Mouse (Mus musculus): Measurements from ENCODE around the gene Rdh14.

Gene Rdh14

DNA sequence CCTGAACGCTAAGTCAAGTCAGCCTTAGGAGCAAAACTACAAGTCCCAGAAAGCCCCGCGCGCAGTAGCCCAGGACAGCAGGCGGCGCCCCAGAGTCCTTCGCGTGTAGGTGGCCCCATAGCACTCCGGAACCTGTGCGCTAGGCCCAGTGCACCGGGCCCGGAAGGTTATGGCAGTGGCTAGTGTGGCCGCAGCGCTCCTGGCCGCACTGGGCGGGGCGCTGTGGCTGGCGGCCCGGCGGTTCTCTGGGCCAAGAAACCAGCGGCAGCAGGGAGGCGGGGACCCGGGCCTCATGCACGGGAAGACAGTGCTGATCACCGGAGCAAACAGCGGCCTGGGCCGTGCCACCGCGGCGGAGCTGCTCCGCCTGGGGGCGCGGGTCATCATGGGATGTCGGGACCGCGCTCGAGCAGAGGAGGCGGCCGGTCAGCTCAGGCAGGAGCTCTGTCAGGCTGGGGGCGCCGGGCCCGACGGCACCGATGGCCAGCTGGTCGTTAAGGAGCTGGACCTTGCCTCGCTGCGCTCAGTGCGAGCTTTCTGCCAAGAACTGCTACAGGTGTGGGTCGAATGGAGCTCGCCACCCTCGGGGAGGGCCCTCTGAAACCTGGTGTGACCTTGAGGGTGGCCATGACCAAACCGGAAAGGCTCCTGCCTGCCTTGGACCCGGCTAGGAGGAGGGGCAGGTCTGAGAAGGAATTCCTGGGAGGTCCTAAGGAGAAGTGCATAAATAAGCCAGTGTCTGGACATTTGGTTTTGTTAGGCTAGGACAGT lies at the start of gene Rdh14:
Rdh14 (plus strand) TSS at position 102 of the 771 bp plus-strand sequence.
- in situ Hi-C loops (cut with MboI, MseI) = no loop called here

DNA sequence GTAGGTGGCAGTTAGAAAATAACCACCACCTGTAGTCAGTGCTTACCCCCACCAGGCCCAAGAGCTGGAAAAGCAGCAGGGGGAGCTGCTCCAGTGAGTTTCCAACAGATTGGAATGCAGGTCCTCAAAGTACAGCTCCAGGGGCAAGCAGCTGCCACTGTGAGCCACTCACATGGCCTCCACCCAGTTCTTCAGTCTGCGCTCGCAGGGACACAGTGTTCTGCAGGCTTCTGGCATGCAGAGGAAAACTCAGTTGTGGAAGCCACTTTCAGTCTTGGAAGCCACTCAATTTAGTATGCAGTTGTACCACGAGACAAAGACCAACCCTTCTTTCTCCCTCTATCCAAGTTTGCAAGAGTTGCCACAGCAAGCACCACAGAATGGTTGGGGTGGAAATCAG lies 39.9 kb upstream of the Rdh14 start:
- in situ Hi-C loops (cut with MboI, MseI) = no loop called here

DNA sequence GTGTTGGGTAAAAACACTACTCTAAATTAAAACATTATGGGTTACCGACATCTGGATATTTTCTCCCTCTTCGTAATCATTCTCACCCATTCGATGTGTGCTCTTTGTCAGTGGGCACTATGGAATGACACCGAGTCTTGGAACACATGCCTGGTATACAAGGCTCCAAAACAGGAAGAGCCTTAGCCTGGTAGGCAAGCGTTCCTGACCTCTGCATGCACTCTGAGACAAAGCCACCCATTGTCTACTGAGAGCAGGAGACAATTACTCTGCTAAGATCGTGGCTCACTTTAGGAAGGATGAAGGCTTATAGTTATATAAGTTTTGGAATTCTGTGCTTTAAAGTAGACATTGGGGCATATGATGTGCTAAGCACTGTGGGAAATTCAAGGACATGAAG lies 32.8 kb upstream of the Rdh14 start:
- in situ Hi-C loops (cut with MboI, MseI) = no loop called here

DNA sequence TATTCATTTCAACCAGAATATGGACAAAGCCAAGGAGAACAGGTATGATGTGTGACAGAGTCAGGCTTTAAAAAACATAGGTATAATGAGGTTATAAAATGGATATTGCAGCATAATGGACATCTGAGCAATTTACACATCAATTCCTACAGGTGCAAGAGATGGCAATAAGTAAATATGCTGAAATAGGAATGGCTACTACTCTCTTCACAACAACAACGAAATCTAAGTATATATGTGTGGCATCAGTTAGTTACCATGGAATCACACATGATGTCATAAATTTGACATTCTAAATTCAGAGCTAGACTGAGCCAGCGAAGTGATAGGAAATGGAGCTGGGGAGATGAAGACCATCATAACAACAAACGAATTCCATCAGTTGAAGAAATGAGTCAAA lies 20.9 kb upstream of the Rdh14 start, which contains the start of gene Nt5c1b:
Nt5c1b (plus strand) TSS at position 301 of the 400 bp plus-strand sequence.
- in situ Hi-C loops (cut with MboI, MseI) = no loop called here

DNA sequence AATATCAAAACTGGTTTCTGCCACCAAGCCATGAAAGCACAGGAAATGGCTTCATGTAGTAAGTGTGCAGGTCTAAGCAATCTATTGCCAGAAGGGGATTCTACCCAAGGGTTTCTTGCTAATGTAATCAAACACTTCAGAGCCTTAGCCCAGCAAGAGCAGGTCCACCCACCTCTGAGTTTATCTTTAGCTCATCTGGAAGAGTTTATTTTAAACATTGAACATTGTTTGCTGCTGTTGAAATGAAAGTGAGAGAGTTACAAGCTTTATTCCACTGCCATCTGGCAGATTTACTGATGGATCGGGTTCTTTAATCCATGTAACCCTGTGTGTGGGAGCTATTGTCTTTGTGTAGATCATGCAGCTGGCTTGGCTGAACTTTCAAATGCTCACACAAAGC lies 10.2 kb downstream of the Rdh14 start:
- in situ Hi-C loops (cut with MboI, MseI) = no loop called here

DNA sequence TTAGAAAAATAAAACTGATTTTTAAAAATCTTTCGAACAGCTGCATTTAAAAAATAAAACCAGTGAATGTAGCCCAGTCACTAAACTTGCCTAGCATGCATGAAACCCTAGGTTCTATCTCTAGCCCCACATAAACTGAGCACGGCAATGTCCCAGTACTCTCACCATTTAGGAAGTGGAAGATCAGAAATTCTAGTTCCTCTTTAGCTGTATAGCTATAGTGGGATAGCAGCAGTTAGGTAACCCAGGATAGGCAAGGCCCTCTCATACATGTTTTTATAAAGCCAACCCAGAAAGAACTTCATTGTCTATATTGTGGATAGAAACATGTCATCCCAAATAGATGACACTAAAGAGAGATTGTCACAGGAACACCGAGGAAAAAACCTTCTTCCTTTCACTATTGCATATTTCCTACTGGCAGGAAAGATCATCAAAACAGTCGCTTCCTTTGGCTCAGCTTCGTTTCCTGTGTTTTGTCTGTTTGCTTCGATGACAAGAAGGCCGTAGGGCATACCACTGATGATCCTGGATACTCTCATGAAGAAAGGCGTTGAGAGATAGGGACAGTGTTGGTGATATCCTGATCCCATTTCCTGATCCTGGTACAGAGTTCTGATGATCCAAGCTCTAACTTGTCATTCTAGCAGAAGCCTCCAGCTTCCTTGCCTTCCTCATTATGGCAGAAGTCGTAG lies 12.0 kb downstream of the Rdh14 start:
- in situ Hi-C loops (cut with MboI, MseI) = no loop called here

DNA sequence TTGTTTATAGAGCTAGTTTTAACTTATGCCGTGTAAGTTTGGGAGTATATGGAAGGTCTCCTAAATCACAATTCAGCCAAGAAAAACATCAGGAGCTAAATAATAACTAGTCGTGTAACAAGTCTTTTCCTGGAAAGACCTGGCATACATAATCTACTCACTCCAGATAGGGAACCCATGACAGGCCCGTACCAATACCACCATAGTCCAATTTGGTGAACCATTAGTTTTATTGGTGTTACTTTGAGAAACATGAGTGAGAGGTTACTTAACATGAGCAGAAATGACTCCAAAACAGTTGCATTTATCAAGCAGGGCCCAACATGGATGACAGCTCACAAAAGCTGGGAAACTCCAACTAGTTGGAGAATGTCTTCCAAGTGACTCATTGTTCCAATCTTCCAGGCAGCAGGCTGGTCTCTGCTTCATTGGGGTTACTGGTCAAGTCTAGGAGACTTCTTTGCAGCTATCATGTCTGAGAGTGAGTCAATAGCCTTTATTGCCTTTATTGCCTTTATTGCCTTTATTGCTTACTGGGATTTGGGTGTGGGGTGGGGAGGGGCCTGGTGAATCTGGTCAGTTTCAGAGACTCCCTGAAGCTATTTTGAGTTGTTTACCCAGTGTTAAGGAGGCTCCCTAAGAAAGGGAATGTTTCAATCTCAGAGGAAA lies 20.1 kb downstream of the Rdh14 start:
- in situ Hi-C loops (cut with MboI, MseI) = no loop called here

DNA sequence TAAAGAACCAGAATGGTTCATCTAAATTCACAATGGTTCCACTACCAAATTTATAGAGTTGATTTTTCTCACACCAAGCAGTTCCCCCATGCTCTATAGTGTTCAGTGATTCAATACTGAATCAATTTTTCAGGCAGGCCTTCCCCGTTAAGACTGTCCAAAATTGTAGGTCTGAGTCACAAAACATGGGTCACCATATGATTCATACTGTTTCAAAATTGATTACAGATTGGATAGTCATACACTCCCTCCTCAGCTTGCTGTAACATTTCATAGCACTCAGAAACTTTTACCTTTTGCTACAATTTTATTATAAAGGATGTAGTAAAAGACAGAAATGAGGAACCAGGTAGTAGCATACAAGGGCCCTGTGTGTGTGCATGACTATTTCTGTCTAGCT lies 20.9 kb downstream of the Rdh14 start:
- in situ Hi-C loops (cut with MboI, MseI) = no loop called here

DNA sequence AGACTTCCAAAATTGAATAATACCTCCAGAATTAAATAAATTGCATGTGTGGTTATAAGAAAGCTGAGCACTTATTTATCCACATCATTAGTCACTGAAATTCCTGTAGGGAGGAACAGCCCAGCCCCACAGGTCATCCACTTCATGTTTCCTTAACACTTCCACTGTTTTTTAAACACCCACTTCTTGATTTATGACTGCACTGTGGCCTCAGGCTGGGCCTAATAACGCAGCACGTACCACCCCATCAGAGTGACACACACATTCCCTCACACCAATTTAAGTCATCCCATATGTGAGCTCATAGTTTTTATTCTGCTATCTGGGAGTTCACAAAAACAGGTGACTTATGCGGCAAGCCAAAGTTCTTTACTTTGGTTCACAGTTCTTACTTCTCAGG lies 31.8 kb downstream of the Rdh14 start:
- in situ Hi-C loops (cut with MboI, MseI) = no loop called here

DNA sequence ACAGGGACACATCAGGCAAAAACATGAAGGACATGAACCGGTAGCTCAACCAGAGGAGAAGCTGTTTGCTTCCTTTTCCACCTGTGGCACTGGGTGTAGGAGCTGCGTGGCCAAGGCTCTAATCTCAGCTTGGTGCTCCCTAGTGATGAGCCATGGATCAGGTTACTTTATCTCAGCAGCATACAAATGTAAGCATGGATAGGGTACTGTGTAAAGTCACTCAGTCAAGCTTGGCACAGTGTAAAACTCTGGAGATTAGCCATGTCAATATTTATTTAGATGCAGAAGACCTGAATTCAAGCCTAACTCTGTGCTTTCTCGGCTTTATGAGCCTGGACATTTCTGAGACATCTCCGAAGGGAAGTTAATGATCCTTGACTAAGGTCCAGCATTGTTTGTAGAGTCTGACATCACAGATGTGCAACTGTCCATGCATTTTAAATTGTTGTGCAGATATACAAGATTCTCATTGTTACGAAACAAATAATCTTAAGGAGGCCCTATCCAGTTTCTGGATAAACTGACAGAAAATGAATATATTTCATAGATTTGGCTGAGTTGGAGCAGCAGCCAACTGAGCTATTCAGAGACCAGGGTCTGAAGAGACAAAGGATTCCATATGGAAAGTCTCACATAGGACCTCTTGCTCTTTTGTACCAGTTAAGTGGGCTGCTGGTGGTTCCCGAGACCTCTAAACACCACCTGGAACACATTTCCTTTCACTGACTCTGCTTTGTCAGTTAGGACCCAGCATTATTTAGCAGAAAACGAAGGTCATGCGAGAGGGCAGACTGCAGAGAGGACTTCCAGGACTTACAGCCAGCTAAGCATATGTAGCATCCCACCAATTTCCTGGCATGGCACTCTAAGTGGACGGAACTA lies 35.7 kb downstream of the Rdh14 start:
- in situ Hi-C loops (cut with MboI, MseI) = loop anchor here (25.0 kb wide), 2 partner anchors 414 to 864 kb away; partner anchors contain the start of gene Osr1

DNA sequence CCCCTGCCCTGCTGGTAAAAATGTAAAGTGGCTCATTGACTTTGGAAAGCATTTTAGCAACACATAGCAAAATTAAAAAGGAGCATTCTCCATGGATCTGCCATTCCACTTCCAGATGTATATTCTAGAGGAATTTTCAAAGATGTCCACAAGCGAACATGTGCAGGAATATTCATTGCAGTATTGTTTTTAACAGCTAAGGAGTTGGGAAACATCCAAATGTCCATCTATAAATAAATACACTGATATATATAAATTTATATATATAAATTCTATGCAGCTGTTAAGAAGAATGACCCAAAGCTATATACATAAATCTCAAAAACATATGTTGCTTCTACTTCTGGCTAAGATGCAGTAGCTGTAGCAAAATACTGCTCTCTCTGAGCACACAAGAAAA lies 40.4 kb downstream of the Rdh14 start:
- in situ Hi-C loops (cut with MboI, MseI) = loop anchor here (25.0 kb wide), 2 partner anchors 419 to 869 kb away; partner anchors contain the start of gene Osr1

DNA sequence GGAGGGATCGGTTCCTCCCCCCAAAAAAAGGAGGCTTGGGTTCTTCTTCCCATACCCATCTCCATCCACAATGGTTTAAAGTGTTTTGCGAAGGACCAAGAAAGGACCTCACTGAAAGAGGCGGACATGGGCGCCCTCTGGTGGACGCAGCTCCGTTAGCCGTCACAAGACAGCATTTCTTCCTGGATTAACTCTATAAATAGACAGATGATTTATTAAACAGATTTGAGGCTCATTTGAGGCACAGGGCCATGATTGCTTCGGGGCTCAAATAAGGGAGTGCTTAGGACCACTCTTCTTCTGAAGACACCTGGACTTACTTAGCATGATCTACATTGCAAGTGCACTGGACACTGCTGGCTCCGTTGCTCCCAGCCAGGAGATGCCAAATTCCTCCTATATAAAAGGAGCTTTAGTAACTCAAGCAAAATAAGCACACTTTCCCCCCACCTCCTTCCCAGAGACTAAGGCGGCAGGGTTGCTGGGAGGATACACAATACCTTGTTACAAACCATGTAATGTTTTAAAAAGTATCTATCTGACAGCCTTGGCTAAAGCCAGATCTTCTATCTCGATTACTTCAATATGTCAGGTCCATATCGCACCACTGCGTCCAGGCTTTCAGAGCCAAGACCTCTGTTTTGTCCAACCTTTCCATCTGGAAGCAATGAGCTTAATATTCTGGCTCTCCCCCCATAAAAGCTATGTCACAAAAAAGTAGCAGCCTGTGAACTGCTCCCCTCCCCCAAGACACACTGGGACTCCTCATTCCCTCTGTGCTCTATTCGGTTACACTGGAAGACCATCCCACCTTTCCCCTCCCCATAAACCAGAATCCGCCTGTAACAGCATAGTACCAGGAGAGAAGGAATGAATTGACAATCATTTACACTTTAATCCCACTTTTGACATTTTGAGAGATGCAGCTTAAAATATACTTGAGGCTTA lies 47.8 kb downstream of the Rdh14 start:
- in situ Hi-C loops (cut with MboI, MseI) = loop anchor here (5.0 to 25.0 kb wide), 3 partner anchors 426 to 1391 kb away; partner anchors contain the start of gene Osr1

DNA sequence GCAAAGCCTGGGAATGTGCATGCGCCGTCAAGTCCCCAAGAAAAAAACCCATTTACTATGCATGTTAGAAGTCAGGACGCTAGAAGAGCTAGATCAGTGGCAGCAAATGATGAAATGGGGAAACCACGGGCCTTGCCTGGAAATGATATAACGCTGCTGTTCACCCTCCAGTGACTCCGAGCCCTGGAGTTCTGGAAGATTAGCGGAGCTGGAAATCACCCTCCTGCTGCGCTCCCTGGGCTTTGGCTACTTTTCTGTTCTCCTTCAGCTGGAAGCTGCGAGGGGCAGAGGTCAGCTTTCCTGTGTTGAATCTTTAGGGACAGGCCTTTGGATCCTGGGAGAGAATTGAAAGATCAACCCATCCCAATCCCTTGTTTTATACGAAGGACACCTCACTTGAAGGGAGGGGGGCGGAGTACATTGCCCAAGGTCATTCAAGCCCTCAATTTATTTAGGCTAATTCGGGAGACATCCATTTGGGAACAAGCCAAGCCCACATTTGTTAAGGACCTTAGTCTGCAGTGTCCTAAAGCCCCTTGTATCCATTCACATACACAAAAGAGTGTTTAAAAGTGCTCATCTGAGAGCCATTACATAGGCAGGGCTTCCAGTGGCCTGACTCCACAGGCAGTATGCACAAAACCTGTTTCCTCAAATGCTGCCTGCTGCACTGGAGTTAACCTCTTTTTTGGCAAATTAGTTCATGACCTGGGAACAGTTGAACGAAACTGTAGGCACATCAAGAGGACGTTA lies 49.1 kb downstream of the Rdh14 start:
- in situ Hi-C loops (cut with MboI, MseI) = loop anchor here (5.0 to 25.0 kb wide), 3 partner anchors 427 to 1392 kb away; partner anchors contain the start of gene Osr1
